Mouse (Mus musculus) testis, adult 2 months (tissue): Measurements from ENCODE around the gene Map2k6. TPM values are rescaled to one million over a fixed set of nuclear protein-coding genes. Genes with fewer than 3 reads are reported as not detected.

Experiments
- H3K27ac ChIP-seq: fragments of 200-500 bp; 2 replicates; pipeline ENCODE4 v1.5.1; 2012; ENCODE audit warnings: low read depth, low read length; ENCODE audit not compliant: control insufficient read depth, insufficient read depth
- H3K27me3 ChIP-seq: fragments of 200-500 bp; 2 replicates; pipeline ENCODE4 v1.6.1; 2012; ENCODE audit warnings: mild to moderate bottlenecking, low read length, moderate library complexity; ENCODE audit not compliant: control insufficient read depth, insufficient read depth
- H3K36me3 ChIP-seq: fragments of 200-500 bp; 2 replicates; pipeline ENCODE4 v1.6.1; 2012; ENCODE audit warnings: mild to moderate bottlenecking, low read length; ENCODE audit not compliant: control insufficient read depth, insufficient read depth
- H3K4me1 ChIP-seq: fragments of 200-500 bp; 2 replicates; pipeline ENCODE4 v1.6.1; 2012; ENCODE audit warnings: low read length; ENCODE audit not compliant: control insufficient read depth, insufficient read depth
- H3K4me3 ChIP-seq: fragments of 200-500 bp; 2 replicates; pipeline ENCODE4 v1.5.1; 2012; ENCODE audit warnings: low read depth, mild to moderate bottlenecking, low read length, moderate library complexity, mixed read lengths; ENCODE audit not compliant: control insufficient read depth
- CTCF ChIP-seq: fragments of 200-500 bp; IDR thresholded peaks from 2 replicates; pipeline ENCODE4 v1.5.1; 2012; ENCODE audit warnings: low read depth, mild to moderate bottlenecking, inconsistent platforms, low read length, moderate library complexity; ENCODE audit not compliant: control insufficient read depth, insufficient read depth, insufficient replicate concordance
- POLR2A ChIP-seq: fragments of 200-500 bp; IDR thresholded peaks from 2 replicates; pipeline ENCODE4 v1.6.1; 2012; ENCODE audit warnings: low read depth, mild to moderate bottlenecking, inconsistent platforms, low read length, moderate library complexity; ENCODE audit not compliant: control insufficient read depth
- polyA plus RNA-seq: library from polyadenylated mRNA; depleted of rRNA; stranded (reverse); fragments of >200 nt; gene quantifications from 2 replicates; pipeline ENCODE4 v1.2.3, GENCODE M21; 2012

The Map2k6 gene
- polyA plus RNA-seq, 1 experiment: 0.68 TPM

- no peak for TF ChIP-seq POLR2A
- TF ChIP-seq CTCF: no peak
- Histone ChIP-seq H3K27ac (no peak overlapping the region), H3K27me3 (no peaks in the 10 kb centered on the region), H3K36me3 (no peaks in the 10 kb centered on the region), H3K4me1 (peaks cover 10% of the 10 kb centered on the region), H3K4me3 (no peak overlapping the region)
Observed at GRCm38 (mm10) chr11:110438700-110439296, 39.9 kb downstream of the Map2k6 start.

GRCm38 (mm10) chr11:110439354-110439753 is 40.4 kb downstream of the Map2k6 start:
- TF ChIP-seq POLR2A (no peak), CTCF (no peak)
- Histone ChIP-seq H3K27ac (no peak overlapping the region), H3K4me1 (peaks cover 10% of the 10 kb centered on the region), H3K27me3 (no peaks in the 10 kb centered on the region), H3K36me3 (no peaks in the 10 kb centered on the region), H3K4me3 (no peak overlapping the region)

- no peaks in the 10 kb centered on the region for H3K27me3 ChIP-seq
- TF ChIP-seq POLR2A: no peak
- no peak for TF ChIP-seq CTCF
Observed at GRCm38 (mm10) chr11:110444576-110444975, 45.7 kb downstream of the Map2k6 start.

GRCm38 (mm10) chr11:110448131-110448725 is 49.3 kb downstream of the Map2k6 start:
- no peaks in the 10 kb centered on the region for H3K36me3 ChIP-seq
- TF ChIP-seq POLR2A (no peak), CTCF (no peak)
- no peaks in the 10 kb centered on the region for H3K27me3 ChIP-seq
- no peak overlapping the region for H3K27ac ChIP-seq
- no peaks in the 10 kb centered on the region; the same call in 1 of the 2 replicates for H3K4me1 ChIP-seq
- no peak overlapping the region for H3K4me3 ChIP-seq

More at GRCm38 (mm10) chr11:110444576-110444975, 45.7 kb downstream of the Map2k6 start:
- no peaks in the 10 kb centered on the region for H3K36me3 ChIP-seq
- no peaks in the 10 kb centered on the region; the same call in 1 of the 2 replicates for H3K4me1 ChIP-seq
- no peak overlapping the region for H3K4me3 ChIP-seq
- H3K27ac ChIP-seq: no peak overlapping the region

- TF ChIP-seq POLR2A (no peak), CTCF (no peak)
- Histone ChIP-seq H3K4me1 (no peaks in the 10 kb centered on the region; the same call in 1 of the 2 replicates), H3K4me3 (no peak overlapping the region), H3K36me3 (no peaks in the 10 kb centered on the region), H3K27ac (no peak overlapping the region), H3K27me3 (no peaks in the 10 kb centered on the region)
Observed at GRCm38 (mm10) chr11:110448726-110449161, 49.8 kb downstream of the Map2k6 start.

GRCm38 (mm10) chr11:110449183-110449582 is 50.3 kb downstream of the Map2k6 start:
- H3K36me3 ChIP-seq: no peaks in the 10 kb centered on the region
- no peaks in the 10 kb centered on the region; the same call in 1 of the 2 replicates for H3K4me1 ChIP-seq
- TF ChIP-seq CTCF: no peak
- no peak for TF ChIP-seq POLR2A
- H3K27me3 ChIP-seq: no peaks in the 10 kb centered on the region
- H3K27ac ChIP-seq: no peak overlapping the region
- no peak overlapping the region for H3K4me3 ChIP-seq

- TF ChIP-seq POLR2A (no peak), CTCF (no peak)
- Histone ChIP-seq H3K27me3 (no peaks in the 10 kb centered on the region), H3K4me3 (no peak overlapping the region), H3K36me3 (no peaks in the 10 kb centered on the region), H3K27ac (no peak overlapping the region), H3K4me1 (no peaks in the 10 kb centered on the region; the same call in 1 of the 2 replicates)
Observed at GRCm38 (mm10) chr11:110450091-110450757, 51.3 kb downstream of the Map2k6 start.
